In the genomic region with DNA sequence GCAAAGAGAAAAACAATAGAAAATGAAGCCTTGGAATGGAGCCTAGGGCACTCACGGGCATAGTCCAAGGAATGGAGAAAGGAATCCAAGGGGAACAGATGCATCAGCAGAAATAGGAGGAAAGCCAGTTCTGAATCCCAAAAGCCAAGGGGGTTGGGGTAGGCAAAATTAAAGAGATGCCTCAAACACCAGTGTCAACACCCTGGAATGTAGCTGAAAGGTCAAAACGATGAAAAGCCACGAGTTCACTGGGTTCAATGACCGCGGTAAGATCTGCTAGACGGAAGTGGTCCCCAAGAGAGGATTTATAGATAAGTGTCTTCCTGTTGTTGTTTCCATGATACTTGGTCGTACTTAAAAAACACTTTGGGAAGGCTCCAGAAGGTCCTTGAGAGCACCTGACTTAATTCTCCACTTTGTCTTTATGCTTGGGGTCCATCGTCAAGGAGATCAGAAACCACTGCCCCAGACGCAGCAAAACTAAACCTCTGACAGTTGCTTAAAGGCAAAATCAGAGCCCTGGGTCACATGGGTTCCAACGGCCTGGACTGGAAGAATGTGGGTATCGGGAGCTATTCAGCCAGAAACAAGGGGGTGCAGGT, we compare ENCODE assay signal across 8 mouse cellular contexts. TPM values are rescaled to one million over a fixed set of nuclear protein-coding genes. Genes with fewer than 3 reads are reported as not detected.
DNase-seq lines count a peak whose midpoint lies in the region; ATAC-seq lines count a peak whose summit lies in the region.

No protein-coding gene starts in this region.

- DNase-seq in adrenal gland, postnatal 10 days: peak; percentile 26
- no peak for DNase-seq in adrenal gland, postnatal 25 days
- peak; percentile 53 for DNase-seq in adipocyte (ENCODE audit: low spot score)
- no peak for DNase-seq in forebrain, embryonic 10.5 days (ENCODE audit: extremely low spot score, low spot score)
- peak; percentile 70 for DNase-seq in induced T-regulatory cell, adult 2 months (ENCODE audit: low read depth)
- DNase-seq in right cerebral cortex, adult 18-20 months: no peak

- H3K27ac ChIP-seq in forebrain, embryonic 10.5 days: peak overlapping the region; percentile 93
- peak overlapping the region; percentile 93 for H3K27ac ChIP-seq in liver, embryonic 16.5 days (ENCODE audit: low read length)
- H3K27ac ChIP-seq in neural tube, embryonic 15.5 days (replicated peaks): peak overlapping the region; percentile 87

- peak overlapping the region; percentile 92 for H3K9ac ChIP-seq in liver, embryonic 16.5 days (ENCODE audit: low read depth, low read length)
- H3K9ac ChIP-seq in neural tube, embryonic 15.5 days (replicated peaks): peak overlapping the region; percentile 87

- H3K4me3 ChIP-seq in forebrain, embryonic 10.5 days: peak overlapping the region; percentile 86
- H3K4me3 ChIP-seq in liver, embryonic 16.5 days (ENCODE audit: low read depth, low read length): peak overlapping the region; percentile 92
- H3K4me3 ChIP-seq in neural tube, embryonic 15.5 days (replicated peaks): peak overlapping the region; percentile 96

- peaks cover 9% of the 10 kb centered on the region for H3K27me3 ChIP-seq in forebrain, embryonic 10.5 days (ENCODE audit: poor library complexity, severe bottlenecking)
- no peaks in the 10 kb centered on the region for H3K27me3 ChIP-seq in liver, embryonic 16.5 days (ENCODE audit: control insufficient read depth, insufficient read depth, low read depth, low read length)
- H3K27me3 ChIP-seq in neural tube, embryonic 15.5 days (replicated peaks): peaks cover 9% of the 10 kb centered on the region; the same call in 1 of the 2 replicates

- ATAC-seq in liver, embryonic 16.5 days (ENCODE audit: low read depth): 0 out of 2 replicates have a peak, but pooled peaks have one; percentile 8
- ATAC-seq in neural tube, embryonic 15.5 days (ENCODE audit: low FRiP score): peak; percentile 68

- peak overlapping the region; percentile 70 for H3K4me2 ChIP-seq in liver, embryonic 16.5 days (ENCODE audit: low read depth, low read length)
- H3K4me2 ChIP-seq in neural tube, embryonic 15.5 days: peak overlapping the region; percentile 71

- 2% methylated on average over 11 of the region's 11 CpGs for WGBS in forebrain, embryonic 10.5 days
- 0% methylated on average over 11 of the region's 11 CpGs for WGBS in liver, embryonic 16.5 days (ENCODE audit: insufficient replicate concordance)
- WGBS in neural tube, embryonic 15.5 days: 1% methylated on average over 11 of the region's 11 CpGs

- peaks cover 17% of the 10 kb centered on the region for H3K36me3 ChIP-seq in forebrain, embryonic 10.5 days (replicated peaks)
- no peaks in the 10 kb centered on the region; the same call in 1 of the 2 replicates for H3K36me3 ChIP-seq in liver, embryonic 16.5 days (ENCODE audit: control insufficient read depth, insufficient read depth)
- peaks cover 7% of the 10 kb centered on the region; the same call in 1 of the 2 replicates for H3K36me3 ChIP-seq in neural tube, embryonic 15.5 days

- peaks cover 19% of the 10 kb centered on the region for H3K4me1 ChIP-seq in forebrain, embryonic 10.5 days
- H3K4me1 ChIP-seq in liver, embryonic 16.5 days (ENCODE audit: control insufficient read depth, low read depth, low read length): peaks cover 24% of the 10 kb centered on the region
- H3K4me1 ChIP-seq in neural tube, embryonic 15.5 days: peaks cover 23% of the 10 kb centered on the region

- H3K9me3 ChIP-seq in forebrain, embryonic 10.5 days: no peaks in the 10 kb centered on the region
- H3K9me3 ChIP-seq in liver, embryonic 16.5 days (replicated peaks; ENCODE audit: control insufficient read depth, low read length): no peaks in the 10 kb centered on the region
- no peaks in the 10 kb centered on the region for H3K9me3 ChIP-seq in neural tube, embryonic 15.5 days (replicated peaks)

RNA-seq across cellular contexts. Expression of a gene that starts 0.7 kb away (rescaled TPM):
- 10 to 100 TPM; 85.6 to 87.4 TPM for total RNA-seq in adrenal gland, postnatal 10 days (2021)
- 99.8 and 120 TPM in 2 replicates for total RNA-seq in adrenal gland, postnatal 25 days (2021)
- polyA plus RNA-seq in forebrain, embryonic 10.5 days (2016; fragmentation: Nextera tagmentation; extraction: Ambion mirVana): 106 and 107 TPM in 2 replicates
- 22.5 and 24.2 TPM in 2 replicates for polyA plus RNA-seq in liver, embryonic 16.5 days (2015; fragmentation: Nextera tagmentation; extraction: Ambion mirVana)
- 116 and 123 TPM in 2 replicates for polyA plus RNA-seq in neural tube, embryonic 15.5 days (2015; fragmentation: Nextera tagmentation; extraction: Ambion mirVana)

RNA-seq across cellular contexts. Expression of a gene that starts 10.6 kb away (rescaled TPM):
- 10 to 100 TPM; 38.0 to 41.8 TPM for total RNA-seq in adrenal gland, postnatal 10 days (2021)
- total RNA-seq in adrenal gland, postnatal 25 days (2021): 44.9 and 47.9 TPM in 2 replicates
- 34.5 and 35.8 TPM in 2 replicates for polyA plus RNA-seq in forebrain, embryonic 10.5 days (2016; fragmentation: Nextera tagmentation; extraction: Ambion mirVana)
- 18.4 and 19.7 TPM in 2 replicates for polyA plus RNA-seq in liver, embryonic 16.5 days (2015; fragmentation: Nextera tagmentation; extraction: Ambion mirVana)
- 20.2 and 20.7 TPM in 2 replicates for polyA plus RNA-seq in neural tube, embryonic 15.5 days (2015; fragmentation: Nextera tagmentation; extraction: Ambion mirVana)

RNA-seq across cellular contexts. Expression of a gene that starts 33.2 kb away (rescaled TPM):
- 10 to 100 TPM; 84.8 to 86.0 TPM for total RNA-seq in adrenal gland, postnatal 10 days (2021)
- 103 and 108 TPM in 2 replicates for total RNA-seq in adrenal gland, postnatal 25 days (2021)
- 204 and 209 TPM in 2 replicates for polyA plus RNA-seq in forebrain, embryonic 10.5 days (2016; fragmentation: Nextera tagmentation; extraction: Ambion mirVana)
- 73.6 and 76.3 TPM in 2 replicates for polyA plus RNA-seq in liver, embryonic 16.5 days (2015; fragmentation: Nextera tagmentation; extraction: Ambion mirVana)
- polyA plus RNA-seq in neural tube, embryonic 15.5 days (2015; fragmentation: Nextera tagmentation; extraction: Ambion mirVana): 200 and 204 TPM in 2 replicates

Comparison
In these comparisons a context has a peak if more than half of its experiments do, and no peak if none do; other contexts are left out.
1. DNase-seq: peak in adrenal gland, postnatal 10 days (single experiment), adipocyte (single experiment) and induced T-regulatory cell, adult 2 months (single experiment); none in adrenal gland, postnatal 25 days (single experiment), forebrain, embryonic 10.5 days (single experiment) and right cerebral cortex, adult 18-20 months (single experiment).
2. Peak in every context shown above with its lines, with median percentiles within 50 percentile points of each other: H3K27ac ChIP-seq and H3K4me3 ChIP-seq.